8 mouse cellular contexts compared by ENCODE assay signal in the genomic region with DNA sequence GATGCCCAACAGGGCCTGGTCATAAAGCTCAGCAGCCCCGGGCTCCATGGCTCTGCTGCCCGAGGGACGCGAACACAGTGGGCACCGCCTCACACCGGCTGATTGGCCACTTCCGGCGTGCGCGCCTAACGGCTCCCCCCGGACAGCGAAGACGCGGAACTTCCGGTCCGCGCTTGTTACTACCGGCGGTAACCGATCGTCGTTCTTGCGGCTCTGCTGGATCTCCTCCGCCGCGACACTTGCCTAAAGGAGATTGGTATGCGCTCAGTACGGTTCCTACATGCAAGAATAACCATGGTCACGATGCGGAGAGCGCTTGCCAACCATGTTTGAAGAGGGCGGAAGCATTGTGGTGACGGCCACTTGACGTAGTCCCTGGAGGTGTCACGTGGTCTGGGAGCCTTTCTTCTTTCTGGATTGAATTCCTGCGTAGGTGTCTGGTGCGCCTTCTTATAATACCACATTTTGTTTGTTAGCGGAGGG. TPM values are rescaled to one million over a fixed set of nuclear protein-coding genes. Genes with fewer than 3 reads are reported as not detected.
DNase-seq lines count a peak whose midpoint lies in the region; ATAC-seq and TF ChIP-seq lines count a peak whose summit lies in the region.

A gene (minus strand): TSS at position 329 of the 483 bp plus-strand sequence.

- H3K4me1 ChIP-seq in bone marrow macrophage, adult 2 months (ENCODE audit: control insufficient read depth, insufficient read depth, low read length) = peaks cover 20% of the 10 kb centered on the region
- H3K4me1 ChIP-seq in embryonic fibroblast, embryonic 13.5 days (ENCODE audit: control insufficient read depth, insufficient read depth, low read length) = peaks cover 8% of the 10 kb centered on the region; the same call in 1 of the 2 replicates
- peaks cover 12% of the 10 kb centered on the region for H3K4me1 ChIP-seq in kidney, embryonic 14.5 days (ENCODE audit: control insufficient read depth, insufficient read depth, low read length)
- peaks cover 13% of the 10 kb centered on the region for H3K4me1 ChIP-seq in limb, embryonic 15.5 days

- TF ChIP-seq POLR2A in bone marrow macrophage, adult 2 months (IDR thresholded peaks at IDR 0.05; ENCODE audit: borderline replicate concordance, low read depth, low read length) = no peak
- peak; percentile 69 for TF ChIP-seq POLR2A in embryonic fibroblast, embryonic 13.5 days (IDR thresholded peaks at IDR 0.05; ENCODE audit: low read depth, low read length)

- peak; percentile 97 for DNase-seq in A20 (ENCODE audit: low read depth, low spot score)
- DNase-seq in heart, adult 9 months (ENCODE audit: low spot score in 2 of 2) = peak; percentile 84 to 91
- peak; percentile 66 to 84 for DNase-seq in monocyte, adult 2 months (ENCODE audit: low read depth in 1 of 2, low spot score in 2 of 2)
- peak; percentile 78 to 81 for DNase-seq in spleen, postnatal 36 days (ENCODE audit: low spot score in 2 of 2)

- H3K4me3 ChIP-seq in bone marrow macrophage, adult 2 months (ENCODE audit: insufficient read depth, low read length) = peak within 1 kb of the TSS; percentile 95
- peak within 1 kb of the TSS; percentile 72 for H3K4me3 ChIP-seq in embryonic fibroblast, embryonic 13.5 days (ENCODE audit: insufficient read depth, low read length)
- peak within 1 kb of the TSS; percentile 78 for H3K4me3 ChIP-seq in kidney, embryonic 14.5 days (ENCODE audit: low read length)
- H3K4me3 ChIP-seq in limb, embryonic 15.5 days = peak within 1 kb of the TSS; percentile 96

- H3K27ac ChIP-seq in bone marrow macrophage, adult 2 months (ENCODE audit: insufficient read depth, low read depth, low read length) = peak within 1 kb of the TSS; percentile 97
- H3K27ac ChIP-seq in embryonic fibroblast, embryonic 13.5 days (ENCODE audit: insufficient read depth, low read length) = peak within 1 kb of the TSS; percentile 92
- H3K27ac ChIP-seq in kidney, embryonic 14.5 days (ENCODE audit: low read depth, low read length) = peak within 1 kb of the TSS; percentile 98
- peak within 1 kb of the TSS; percentile 97 for H3K27ac ChIP-seq in limb, embryonic 15.5 days

- peak within 1 kb of the TSS; percentile 70 for H3K4me2 ChIP-seq in kidney, embryonic 14.5 days (replicated peaks; ENCODE audit: low read depth, low read length)
- peak within 1 kb of the TSS; percentile 76 for H3K4me2 ChIP-seq in limb, embryonic 15.5 days

- no peaks in the 10 kb centered on the region for H3K27me3 ChIP-seq in kidney, embryonic 14.5 days (ENCODE audit: control insufficient read depth, insufficient read depth, low read length)
- H3K27me3 ChIP-seq in limb, embryonic 15.5 days = no peaks in the 10 kb centered on the region

- no peaks in the 10 kb centered on the region for H3K36me3 ChIP-seq in kidney, embryonic 14.5 days (ENCODE audit: control insufficient read depth, insufficient read depth, low read length)
- no peaks in the 10 kb centered on the region for H3K36me3 ChIP-seq in limb, embryonic 15.5 days

- no peak for TF ChIP-seq CTCF in bone marrow macrophage, adult 2 months (IDR thresholded peaks at IDR 0.05; ENCODE audit: low read depth, low read length)
- TF ChIP-seq CTCF in embryonic fibroblast, embryonic 13.5 days (IDR thresholded peaks at IDR 0.05; ENCODE audit: borderline replicate concordance, insufficient read depth, low read length) = no peak

- under 1% methylated on average over 39 of the region's 39 CpGs for WGBS in kidney, embryonic 14.5 days
- WGBS in limb, embryonic 15.5 days = under 1% methylated on average over 39 of the region's 39 CpGs

- ATAC-seq in kidney, embryonic 14.5 days (ENCODE audit: low FRiP score, low TSS enrichment) = peak; percentile 96
- ATAC-seq in limb, embryonic 15.5 days (ENCODE audit: insufficient number of reproducible peaks, low FRiP score, low TSS enrichment, low read depth) = peak; percentile 87

- H3K9ac ChIP-seq in kidney, embryonic 14.5 days (ENCODE audit: low read depth, low read length) = peak within 1 kb of the TSS; percentile 91
- peak within 1 kb of the TSS; percentile 83 for H3K9ac ChIP-seq in limb, embryonic 15.5 days

- H3K9me3 ChIP-seq in kidney, embryonic 14.5 days (ENCODE audit: control insufficient read depth, low read length) = no peaks in the 10 kb centered on the region
- no peaks in the 10 kb centered on the region for H3K9me3 ChIP-seq in limb, embryonic 15.5 days

RNA-seq across cellular contexts. Expression of the gene that starts here (rescaled TPM):
- polyA plus RNA-seq in bone marrow macrophage, adult 2 months (2012; ENCODE audit: insufficient read depth, insufficient read length, missing spikeins) = 30.6 and 35.0 TPM in 2 replicates
- 37.9 and 40.5 TPM in 2 replicates for polyA plus RNA-seq in embryonic fibroblast, embryonic 13.5 days (2011; ENCODE audit: insufficient read length, low read depth, missing spikeins)
- 32.7 and 36.0 TPM in 2 replicates for polyA plus RNA-seq in kidney, embryonic 14.5 days (2014; fragmentation: Nextera tagmentation; extraction: Ambion mirVana)
- 40.3 and 41.2 TPM in 2 replicates for polyA plus RNA-seq in limb, embryonic 15.5 days (2015; fragmentation: Nextera tagmentation; extraction: Ambion mirVana)

Comparison
In these comparisons a context has a peak if more than half of its experiments do, and no peak if none do; other contexts are left out.
1. Peak in every context shown above with its lines: DNase-seq, ATAC-seq, H3K4me3 ChIP-seq and H3K27ac ChIP-seq.